Mouse (Mus musculus) testis, adult 2 months (tissue): ENCODE results near the gene Tmem138.

Experiments used
- CTCF ChIP-seq: fragments of 200-500 bp; IDR thresholded peaks from 2 replicates; pipeline ENCODE4 v1.5.1; 2012; ENCODE audit warnings: low read depth, mild to moderate bottlenecking, inconsistent platforms, low read length, moderate library complexity; ENCODE audit not compliant: control insufficient read depth, insufficient read depth, insufficient replicate concordance
- POLR2A ChIP-seq: fragments of 200-500 bp; IDR thresholded peaks from 2 replicates; pipeline ENCODE4 v1.6.1; 2012; ENCODE audit warnings: low read depth, mild to moderate bottlenecking, inconsistent platforms, low read length, moderate library complexity; ENCODE audit not compliant: control insufficient read depth

DNA sequence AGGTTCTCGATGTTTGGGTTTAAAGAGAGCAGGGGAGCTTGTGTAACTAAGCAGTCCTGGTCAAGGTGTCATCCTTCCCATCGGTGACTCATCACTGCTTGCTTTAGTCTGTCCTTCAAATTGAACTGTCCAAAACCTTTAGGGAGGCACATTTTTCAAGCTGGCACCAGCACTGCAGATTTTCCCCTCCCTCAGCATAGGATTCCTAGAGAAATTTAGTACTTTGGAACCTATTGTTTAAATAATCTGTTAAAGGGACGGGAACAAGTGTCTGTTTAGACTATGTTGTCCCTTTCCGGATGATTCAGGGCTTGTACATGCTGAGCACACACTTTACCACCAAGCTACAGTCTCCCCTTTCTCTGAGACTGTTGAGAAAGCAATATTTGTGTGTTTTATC, 11.9 kb downstream of the Tmem138 start:
- TF ChIP-seq CTCF (no peak), POLR2A (no peak)
